8 mouse cellular contexts compared by ENCODE assay signal in the genomic region with DNA sequence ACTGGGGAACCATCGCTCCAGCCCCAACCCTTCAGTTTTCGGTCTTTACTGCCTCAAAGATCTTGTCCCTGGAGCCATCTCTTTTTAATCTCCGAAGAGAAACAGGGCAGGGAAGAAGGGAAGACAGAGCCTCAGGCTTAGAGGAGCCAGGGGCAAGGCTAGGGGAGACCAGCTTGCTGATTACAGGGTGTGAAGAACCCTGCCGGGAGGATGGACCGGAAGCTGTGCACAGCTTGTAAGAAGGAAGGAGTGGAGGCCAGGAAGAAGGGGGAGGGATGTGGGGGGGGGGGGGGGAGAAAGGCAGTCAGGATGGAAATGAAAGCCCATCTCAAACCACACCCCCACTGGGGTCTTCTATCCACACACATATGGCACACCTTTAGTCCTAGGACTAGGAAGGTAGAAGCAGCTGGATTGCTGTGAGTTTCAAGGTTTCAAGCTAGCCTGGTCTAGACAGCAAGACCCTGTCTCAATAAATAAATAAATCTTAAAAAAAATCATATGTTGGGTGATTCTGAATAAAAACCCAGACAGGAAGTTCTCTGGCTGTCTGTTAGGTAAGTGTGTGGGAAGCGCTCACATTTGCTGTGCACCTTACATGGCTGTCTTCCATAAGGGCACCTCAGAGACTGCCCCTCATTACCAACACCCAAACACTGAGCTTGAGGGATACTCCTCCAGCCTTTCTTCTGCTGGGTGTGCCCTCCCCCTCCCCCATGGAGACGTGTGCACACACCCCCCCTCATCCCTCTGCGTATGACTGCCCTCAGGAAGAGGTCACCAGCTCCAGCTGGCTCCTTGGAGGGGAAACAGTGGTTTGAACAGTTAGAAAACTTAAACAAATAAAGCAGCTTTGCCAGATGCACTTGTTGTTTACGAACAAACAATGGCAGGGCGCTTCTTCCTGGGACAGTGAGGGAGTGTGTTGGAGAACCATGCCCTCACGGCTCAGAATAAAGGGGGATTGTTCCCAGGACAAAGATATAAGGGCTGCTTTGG. TPM values are rescaled to one million over a fixed set of nuclear protein-coding genes. Genes with fewer than 3 reads are reported as not detected.
A peak's percentile ranks its signal among the peaks of the same experiment; 100 is the strongest.
DNase-seq lines count a peak whose midpoint lies in the region; ATAC-seq and TF ChIP-seq lines count a peak whose summit lies in the region.

No protein-coding gene starts in this region.

- H3K9me3 ChIP-seq in heart, embryonic 14.5 days (ENCODE audit: control insufficient read depth, low read length) = 0 out of 2 replicates have a peak, but pooled peaks cover 3% of the 10 kb centered on the region

- H3K9ac ChIP-seq in heart, embryonic 14.5 days (ENCODE audit: low read length) = no peak overlapping the region

- 31% methylated on average over 11 of the region's 11 CpGs for WGBS in heart, embryonic 14.5 days

- DNase-seq in adrenal gland, postnatal 10 days = peak; percentile 44
- DNase-seq in adrenal gland, adult 18-20 months (ENCODE audit: low spot score in 2 of 2) = no peak
- DNase-seq in kidney, postnatal 25 days = peak; percentile 73 to 83
- DNase-seq in lung, postnatal 14 days = peak; percentile 44
- DNase-seq in thymus, postnatal 14 days = peak; percentile 44

- peak; percentile 70 for ATAC-seq in CD4-positive, CD25-positive, alpha-beta regulatory T cell, adult 4 months
- ATAC-seq in heart, embryonic 14.5 days (ENCODE audit: insufficient number of reproducible peaks, insufficient read depth, low FRiP score, low read depth) = no peak

- H3K4me3 ChIP-seq in cortical plate, adult 2 months (ENCODE audit: insufficient read depth, low read length) = no peak overlapping the region
- H3K4me3 ChIP-seq in heart, embryonic 14.5 days (ENCODE audit: control insufficient read depth in 1 of 2, insufficient read depth in 1 of 2, low read depth in 1 of 2, low read length in 2 of 2) = no peak overlapping the region

- no peak overlapping the region for H3K4me2 ChIP-seq in heart, embryonic 14.5 days (ENCODE audit: low read length)

- H3K27ac ChIP-seq in cortical plate, adult 2 months (ENCODE audit: insufficient read depth, low read length) = peak overlapping the region; percentile 22; the same call in 1 of the 2 replicates
- peak overlapping the region; percentile 46 to 58 for H3K27ac ChIP-seq in heart, embryonic 14.5 days (replicated peaks in 1 of 2; ENCODE audit: control insufficient read depth in 1 of 2, insufficient read depth in 1 of 2, low read depth in 2 of 2, low read length in 2 of 2)

- no peak for TF ChIP-seq CTCF in cortical plate, adult 2 months (IDR thresholded peaks at IDR 0.05; ENCODE audit: extremely low read depth, insufficient read depth, low read length)

- peaks cover 34% of the 10 kb centered on the region for H3K36me3 ChIP-seq in heart, embryonic 14.5 days (ENCODE audit: control insufficient read depth, insufficient read depth, low read length)

- TF ChIP-seq POLR2A in cortical plate, adult 2 months (IDR thresholded peaks at IDR 0.05; ENCODE audit: extremely low read depth, insufficient read depth, low read length) = no peak

- no peaks in the 10 kb centered on the region; the same call in 1 of the 2 replicates for H3K4me1 ChIP-seq in cortical plate, adult 2 months (ENCODE audit: control insufficient read depth, insufficient read depth, low read length)
- H3K4me1 ChIP-seq in heart, embryonic 14.5 days (ENCODE audit: control insufficient read depth in 2 of 2, insufficient read depth in 2 of 2, low read length in 2 of 2) = peaks cover 21 to 27% of the 10 kb centered on the region in 2 experiments

- no peaks in the 10 kb centered on the region for H3K27me3 ChIP-seq in heart, embryonic 14.5 days (ENCODE audit: control insufficient read depth, insufficient read depth, low read length)

RNA-seq across cellular contexts. Expression of gene Fnbp1, which starts 53.8 kb away (rescaled TPM):
- total RNA-seq in adrenal gland, postnatal 10 days (2021) = 10 to 100 TPM; 48.1 to 58.5 TPM
- total RNA-seq in adrenal gland, adult 18-20 months (2021) = 10 to 100 TPM; 54.8 to 63.6 TPM
- 10 to 100 TPM; 78.2 to 90.0 TPM for polyA plus RNA-seq in CD4-positive, CD25-positive, alpha-beta regulatory T cell, adult 4 months (2017; shearing (Covaris generic))
- polyA plus RNA-seq in cortical plate, adult 2 months (2012; rRNA removed) = 125 and 126 TPM in 2 replicates
- polyA plus RNA-seq in heart, embryonic 14.5 days (2014; fragmentation: Nextera tagmentation; extraction: Ambion mirVana) = 17.6 and 19.4 TPM in 2 replicates

Comparison
In these comparisons a context has a peak if more than half of its experiments do, and no peak if none do; other contexts are left out.
1. DNase-seq: peak in adrenal gland, postnatal 10 days (single experiment), kidney, postnatal 25 days (2 of 2), lung, postnatal 14 days (single experiment) and thymus, postnatal 14 days (single experiment); none in adrenal gland, adult 18-20 months (0 of 2).